Mouse (Mus musculus) hindbrain, embryonic 10.5 days (tissue): ENCODE results near the gene Hdgfl2. TPM values are rescaled to one million over a fixed set of nuclear protein-coding genes. Genes with fewer than 3 reads are reported as not detected.

Experiments
- DNase-seq: peaks from one replicate; pipeline ENCODE4 v3.0.0-alpha.2; 2017; ENCODE audit warnings: low spot score
- H3K27ac ChIP-seq: fragments of 300-500 bp; sonication (generic); 2 replicates; pipeline ENCODE4 v1.5.1; 2016; ENCODE audit warnings: mild to moderate bottlenecking, moderate library complexity
- H3K27me3 ChIP-seq: fragments of 300-500 bp; sonication (generic); 2 replicates; pipeline ENCODE4 v1.6.1; 2016; ENCODE audit warnings: mild to moderate bottlenecking; ENCODE audit not compliant: poor library complexity, insufficient read depth, severe bottlenecking
- H3K36me3 ChIP-seq: fragments of 300-500 bp; sonication (generic); 2 replicates; pipeline ENCODE4 v1.6.1; 2016; ENCODE audit warnings: mild to moderate bottlenecking, moderate library complexity
- H3K4me1 ChIP-seq: fragments of 300-500 bp; sonication (generic); replicated peaks from 2 replicates; pipeline ENCODE4 v1.6.1; 2016; ENCODE audit warnings: mild to moderate bottlenecking
- H3K4me3 ChIP-seq: fragments of 300-500 bp; sonication (generic); 2 replicates; pipeline ENCODE4 v1.5.1; 2016; ENCODE audit warnings: mild to moderate bottlenecking, moderate library complexity
- H3K9me3 ChIP-seq: fragments of 300-500 bp; sonication (generic); 2 replicates; pipeline ENCODE4 v1.6.1; 2016; ENCODE audit warnings: mild to moderate bottlenecking, moderate library complexity
- WGBS: fragments of 180-500 bp; shearing (Covaris S2); methylation state at CpG from one replicate; pipeline ENCODE4 v1.1.7; 2016; 5-methylcytosine and 5-hydroxymethylcytosine counted together
- polyA plus RNA-seq: library from polyadenylated mRNA; unstranded; fragments of >200 nt; fragmentation: Nextera tagmentation; extraction: Ambion mirVana; gene quantifications from 2 replicates; pipeline ENCODE4 v1.2.1, GENCODE M21; 2016

The Hdgfl2 gene
- polyA plus RNA-seq = 186 and 190 TPM in 2 replicates

- Histone ChIP-seq H3K9me3 (no peaks in the 10 kb centered on the region), H3K4me3 (peak within 1 kb of the TSS; percentile 98), H3K27me3 (no peaks in the 10 kb centered on the region), H3K27ac (peak within 1 kb of the TSS; percentile 89), H3K4me1 (peaks cover 46% of the 10 kb centered on the region), H3K36me3 (peaks cover 22% of the 10 kb centered on the region)
- under 1% methylated on average over 61 of the region's 61 CpGs for WGBS
- DNase-seq = peak; percentile 100
Observed at GRCm38 (mm10) chr17:56078880-56079795, at the start of gene Hdgfl2. Hdgfl2 (plus strand) TSS chr17:56079634.

GRCm38 (mm10) chr17:56030238-56030870 lies 49.1 kb upstream of the Hdgfl2 start:
- Histone ChIP-seq H3K36me3 (peaks cover 92% of the 10 kb centered on the region), H3K9me3 (no peaks in the 10 kb centered on the region), H3K4me3 (no peak overlapping the region), H3K4me1 (peaks cover 27% of the 10 kb centered on the region), H3K27me3 (no peaks in the 10 kb centered on the region), H3K27ac (no peak overlapping the region)
- 94% methylated on average over 9 of the region's 9 CpGs for WGBS
- DNase-seq = no peak

GRCm38 (mm10) chr17:56030919-56031318 lies 48.5 kb upstream of the Hdgfl2 start:
- 69% methylated on average over 5 of the region's 5 CpGs for WGBS
- H3K9me3 ChIP-seq = no peaks in the 10 kb centered on the region
- H3K4me1 ChIP-seq = peaks cover 31% of the 10 kb centered on the region
- no peak overlapping the region for H3K27ac ChIP-seq
- H3K36me3 ChIP-seq = peaks cover 90% of the 10 kb centered on the region
- H3K4me3 ChIP-seq = no peak overlapping the region
- H3K27me3 ChIP-seq = no peaks in the 10 kb centered on the region
- DNase-seq = no peak

- H3K36me3 ChIP-seq = peaks cover 85% of the 10 kb centered on the region
- WGBS = 95% methylated on average over 7 of the region's 7 CpGs
Observed at GRCm38 (mm10) chr17:56031431-56031830, 48.0 kb upstream of the Hdgfl2 start.

GRCm38 (mm10) chr17:56032127-56032733 lies 47.2 kb upstream of the Hdgfl2 start:
- 78% methylated on average over 6 of the region's 6 CpGs for WGBS
- Histone ChIP-seq H3K4me3 (no peak overlapping the region), H3K9me3 (no peaks in the 10 kb centered on the region), H3K36me3 (peaks cover 77% of the 10 kb centered on the region), H3K27ac (no peak overlapping the region), H3K4me1 (peaks cover 31% of the 10 kb centered on the region), H3K27me3 (no peaks in the 10 kb centered on the region)
- DNase-seq = no peak

More at GRCm38 (mm10) chr17:56031431-56031830, 48.0 kb upstream of the Hdgfl2 start:
- DNase-seq = no peak
- Histone ChIP-seq H3K27ac (no peak overlapping the region), H3K9me3 (no peaks in the 10 kb centered on the region), H3K27me3 (no peaks in the 10 kb centered on the region), H3K4me3 (no peak overlapping the region), H3K4me1 (peaks cover 31% of the 10 kb centered on the region)

GRCm38 (mm10) chr17:56032831-56033230 lies 46.6 kb upstream of the Hdgfl2 start:
- Histone ChIP-seq H3K9me3 (no peaks in the 10 kb centered on the region), H3K4me1 (peaks cover 31% of the 10 kb centered on the region), H3K27ac (no peak overlapping the region), H3K27me3 (no peaks in the 10 kb centered on the region), H3K4me3 (no peak overlapping the region), H3K36me3 (peaks cover 71% of the 10 kb centered on the region)
- WGBS = 81% methylated on average over 7 of the region's 7 CpGs
- DNase-seq = no peak

- H3K4me1 ChIP-seq = peaks cover 31% of the 10 kb centered on the region
- H3K9me3 ChIP-seq = no peaks in the 10 kb centered on the region
- H3K4me3 ChIP-seq = 0 out of 2 replicates have a peak overlapping the region, but pooled peaks have one; percentile 9
- H3K27me3 ChIP-seq = no peaks in the 10 kb centered on the region
- H3K27ac ChIP-seq = no peak overlapping the region
- WGBS = 94% methylated on average over 7 of the region's 7 CpGs
- DNase-seq = no peak
- H3K36me3 ChIP-seq = peaks cover 57% of the 10 kb centered on the region
Observed at GRCm38 (mm10) chr17:56034040-56034725, 45.3 kb upstream of the Hdgfl2 start.

- peaks cover 31% of the 10 kb centered on the region for H3K4me1 ChIP-seq
- no peaks in the 10 kb centered on the region for H3K9me3 ChIP-seq
- no peaks in the 10 kb centered on the region for H3K27me3 ChIP-seq
- peaks cover 52% of the 10 kb centered on the region for H3K36me3 ChIP-seq
- DNase-seq = no peak
- H3K27ac ChIP-seq = no peak overlapping the region
- WGBS = 93% methylated on average over 6 of the region's 6 CpGs
- H3K4me3 ChIP-seq = peak overlapping the region; percentile 86
Observed at GRCm38 (mm10) chr17:56034726-56035100, 44.7 kb upstream of the Hdgfl2 start.

- H3K27ac ChIP-seq = no peak overlapping the region
- H3K4me1 ChIP-seq = peaks cover 31% of the 10 kb centered on the region
- no peaks in the 10 kb centered on the region for H3K27me3 ChIP-seq
- H3K4me3 ChIP-seq = peak overlapping the region; percentile 86
- 83% methylated on average over 4 of the region's 4 CpGs for WGBS
- H3K9me3 ChIP-seq = no peaks in the 10 kb centered on the region
- peaks cover 47% of the 10 kb centered on the region for H3K36me3 ChIP-seq
- DNase-seq = no peak
Observed at GRCm38 (mm10) chr17:56035216-56035615, 44.2 kb upstream of the Hdgfl2 start.

- Histone ChIP-seq H3K9me3 (no peaks in the 10 kb centered on the region), H3K27ac (peak within 1 kb of the TSS; percentile 96), H3K4me1 (peaks cover 41% of the 10 kb centered on the region), H3K36me3 (peaks cover 36% of the 10 kb centered on the region), H3K27me3 (no peaks in the 10 kb centered on the region), H3K4me3 (peak within 1 kb of the TSS; percentile 86)
- DNase-seq = peak; percentile 99
- WGBS = under 1% methylated on average over 74 of the region's 74 CpGs
Observed at GRCm38 (mm10) chr17:56036176-56036900, 43.1 kb upstream of the Hdgfl2 start, which contains the start of gene Sh3gl1. Sh3gl1 (minus strand) TSS chr17:56036635.

- Histone ChIP-seq H3K9me3 (no peaks in the 10 kb centered on the region), H3K27me3 (no peaks in the 10 kb centered on the region), H3K36me3 (peaks cover 32% of the 10 kb centered on the region), H3K4me1 (peaks cover 47% of the 10 kb centered on the region), H3K4me3 (peak overlapping the region; percentile 86), H3K27ac (peak overlapping the region; percentile 96)
- no peak for DNase-seq
- 38% methylated on average over 13 of the region's 13 CpGs for WGBS
Observed at GRCm38 (mm10) chr17:56036901-56037287, 42.5 kb upstream of the Hdgfl2 start.
